Mouse (Mus musculus) liver, postnatal 0 days (tissue): ENCODE results near the gene Gm20517.

Source experiments
- CTCF ChIP-seq: sonication (generic); IDR thresholded peaks from 2 replicates; pipeline ENCODE4 v1.5.1; 2016; ENCODE audit warnings: antibody characterized with exemption, low read depth
- EP300 ChIP-seq: IDR thresholded peaks from 2 replicates; pipeline ENCODE4 v1.6.1; 2016; ENCODE audit warnings: antibody characterized with exemption, low read depth, mild to moderate bottlenecking

GRCm38 (mm10) chr17:47721183-47721582 is 109.8 kb downstream of the Gm20517 start:
- TF ChIP-seq CTCF (no peak), EP300 (no peak)
